Mouse (Mus musculus) MEL (cell line): ENCODE data around the gene Ppp1r18. TPM values are rescaled to one million over a fixed set of nuclear protein-coding genes. Genes with fewer than 3 reads are reported as not detected.
"Not testable (repeated sequence)": the region's sequence is repeated elsewhere in the genome, so short reads cannot be mapped to it uniquely, and the experiment has no call there.

Experiments
- DNase-seq: peaks from one replicate; pipeline ENCODE4 v3.0.0; 2011; ENCODE audit warnings: low read depth, low spot score
- H3K27ac ChIP-seq: 2 replicates; pipeline ENCODE4 v1.5.1; 2012; ENCODE audit warnings: low read depth, mild to moderate bottlenecking, control low read depth, low read length, moderate library complexity; ENCODE audit not compliant: control insufficient read depth
- H3K27me3 ChIP-seq, 2 experiments: fragments of 150-350 bp in 1 of 2; sonication (generic) in 1 of 2; 2 replicates each; pipeline ENCODE4 v1.6.1; 2012; ENCODE audit warnings: low read length in 2 of 2, mild to moderate bottlenecking in 2 of 2, improper control_type of control experiment in 1 of 2, moderate library complexity in 1 of 2; ENCODE audit not compliant: insufficient read depth in 2 of 2, control insufficient read depth in 1 of 2
- H3K36me3 ChIP-seq, 2 experiments: 2 replicates each; pipeline ENCODE4 v1.6.1; 2012 to 2014; ENCODE audit warnings: low read length in 2 of 2, improper control_type of control experiment in 1 of 2, inconsistent platforms in 1 of 2, mild to moderate bottlenecking in 1 of 2; ENCODE audit not compliant: insufficient read depth in 2 of 2, control insufficient read depth in 1 of 2
- H3K4me1 ChIP-seq, 2 experiments: fragments of 150-350 bp in 1 of 2; sonication (generic) in 1 of 2; 2 replicates each; pipeline ENCODE4 v1.6.1; 2012; ENCODE audit warnings: low read length in 2 of 2, improper control_type of control experiment in 1 of 2, mild to moderate bottlenecking in 1 of 2; ENCODE audit not compliant: insufficient read depth in 2 of 2, control insufficient read depth in 1 of 2
- H3K4me3 ChIP-seq, 2 experiments: fragments of 150-350 bp in 1 of 2; sonication (generic) in 1 of 2; 2 replicates each; pipeline ENCODE4 v1.5.1; 2012; ENCODE audit warnings: low read depth in 2 of 2, low read length in 2 of 2, mild to moderate bottlenecking in 2 of 2, moderate library complexity in 2 of 2, control low read depth in 1 of 2, improper control_type of control experiment in 1 of 2; ENCODE audit not compliant: control insufficient read depth in 1 of 2, insufficient read depth in 1 of 2
- H3K79me2 ChIP-seq: 2 replicates; pipeline ENCODE4 v1.6.1; 2012; ENCODE audit warnings: mild to moderate bottlenecking, low read length, moderate library complexity; ENCODE audit not compliant: control insufficient read depth, poor library complexity, insufficient read depth
- H3K9ac ChIP-seq: 2 replicates; pipeline ENCODE4 v1.6.1; 2012; ENCODE audit warnings: low read depth, mild to moderate bottlenecking, control low read depth, low read length, moderate library complexity; ENCODE audit not compliant: control insufficient read depth, poor library complexity, severe bottlenecking
- H3K9me3 ChIP-seq: fragments of 150-350 bp; sonication (generic); replicated peaks from 2 replicates; pipeline ENCODE4 v1.6.1; 2012; ENCODE audit warnings: mild to moderate bottlenecking, low read length, improper control_type of control experiment, moderate library complexity; ENCODE audit not compliant: insufficient read depth
- BHLHE40 ChIP-seq: IDR thresholded peaks from 2 replicates; pipeline ENCODE4 v1.6.1; 2012; ENCODE audit warnings: low read depth, mild to moderate bottlenecking, inconsistent platforms, low read length, improper control_type of control experiment, borderline replicate concordance
- CTCF ChIP-seq, 3 experiments: IDR thresholded peaks in 2 of 3; conservative IDR thresholded peaks in 1 of 3; 2 replicates each; pipeline ENCODE4 v1.5.1; 2011 to 2012; ENCODE audit warnings: low read length in 3 of 3, low read depth in 2 of 3, mild to moderate bottlenecking in 2 of 3, improper control_type of control experiment in 1 of 3, inconsistent platforms in 1 of 3, mixed read lengths in 1 of 3, moderate library complexity in 1 of 3; ENCODE audit not compliant: control insufficient read depth in 1 of 3, insufficient read depth in 1 of 3, poor library complexity in 1 of 3, severe bottlenecking in 1 of 3
- EP300 ChIP-seq, 2 experiments: IDR thresholded peaks; 2 replicates each; pipeline ENCODE4 v1.6.1; 2011; ENCODE audit warnings: improper control_type of control experiment in 2 of 2, low read length in 2 of 2, low read depth in 1 of 2, mild to moderate bottlenecking in 1 of 2
- POLR2A ChIP-seq, 2 experiments: IDR thresholded peaks; 2 replicates each; pipeline ENCODE4 v1.6.1; 2011 to 2012; ENCODE audit warnings: low read length in 2 of 2, mild to moderate bottlenecking in 2 of 2, control low read depth in 1 of 2, improper control_type of control experiment in 1 of 2, low read depth in 1 of 2, moderate library complexity in 1 of 2; ENCODE audit not compliant: control insufficient read depth in 1 of 2, insufficient read depth in 1 of 2, poor library complexity in 1 of 2
- POLR2AphosphoS2 ChIP-seq: IDR thresholded peaks from 2 replicates; pipeline ENCODE4 v1.6.1; 2011; ENCODE audit warnings: low read length, improper control_type of control experiment
- RAD21 ChIP-seq: IDR thresholded peaks from 2 replicates; pipeline ENCODE4 v1.6.1; 2011; ENCODE audit warnings: mild to moderate bottlenecking, low read depth, low read length, improper control_type of control experiment
- RCOR1 ChIP-seq: IDR thresholded peaks from 2 replicates; pipeline ENCODE4 v1.6.1; 2012; ENCODE audit warnings: low read depth, mild to moderate bottlenecking, inconsistent platforms, low read length, improper control_type of control experiment
- SIN3A ChIP-seq: IDR thresholded peaks from 2 replicates; pipeline ENCODE4 v1.6.1; 2012; ENCODE audit warnings: low read length, improper control_type of control experiment, inconsistent platforms
- TBP ChIP-seq: IDR thresholded peaks from 2 replicates; pipeline ENCODE4 v1.8.0; 2011; ENCODE audit warnings: low read depth, low read length, improper control_type of control experiment
- UBTF ChIP-seq: IDR thresholded peaks from 2 replicates; pipeline ENCODE4 v1.6.1; 2012; ENCODE audit warnings: low read depth, mild to moderate bottlenecking, inconsistent platforms, low read length, improper control_type of control experiment, moderate library complexity, borderline replicate concordance; ENCODE audit not compliant: insufficient read depth
- ZC3H11A ChIP-seq: IDR thresholded peaks from 2 replicates; pipeline ENCODE4 v1.6.1; 2012; ENCODE audit warnings: low read depth, mild to moderate bottlenecking, inconsistent platforms, low read length, improper control_type of control experiment
- ZKSCAN1 ChIP-seq: IDR thresholded peaks from 2 replicates; pipeline ENCODE4 v1.6.1; 2012; ENCODE audit warnings: low read depth, mild to moderate bottlenecking, inconsistent platforms, low read length, improper control_type of control experiment, moderate library complexity
- ZMIZ1 ChIP-seq: IDR thresholded peaks from 2 replicates; pipeline ENCODE4 v1.6.1; 2012; ENCODE audit warnings: low read depth, mild to moderate bottlenecking, inconsistent platforms, low read length, improper control_type of control experiment, moderate library complexity
- polyA plus RNA-seq, 2 experiments: library from polyadenylated mRNA; stranded (reverse) in 1 of 2; unstranded in 1 of 2; fragments of >175 nt in 1 of 2; fragments of >200 nt in 1 of 2; gene quantifications; 2 replicates each; pipeline versions ENCODE4 v1.2.1 to v1.2.4; 2012; ENCODE audit warnings: low replicate concordance in 2 of 2, low read depth in 1 of 2; ENCODE audit not compliant: insufficient read length in 2 of 2, insufficient read depth in 1 of 2, missing spikeins in 1 of 2
- total RNA-seq: library from RNA; depleted of rRNA; stranded (reverse); fragments of 300-350 nt; gene quantifications from 2 replicates; pipeline ENCODE4 v1.2.3, GENCODE M21; 2012

The Ppp1r18 gene
- total and polyA plus RNA-seq, 3 experiments: 10.1 to 36.2 TPM; not detected in 1

DNA sequence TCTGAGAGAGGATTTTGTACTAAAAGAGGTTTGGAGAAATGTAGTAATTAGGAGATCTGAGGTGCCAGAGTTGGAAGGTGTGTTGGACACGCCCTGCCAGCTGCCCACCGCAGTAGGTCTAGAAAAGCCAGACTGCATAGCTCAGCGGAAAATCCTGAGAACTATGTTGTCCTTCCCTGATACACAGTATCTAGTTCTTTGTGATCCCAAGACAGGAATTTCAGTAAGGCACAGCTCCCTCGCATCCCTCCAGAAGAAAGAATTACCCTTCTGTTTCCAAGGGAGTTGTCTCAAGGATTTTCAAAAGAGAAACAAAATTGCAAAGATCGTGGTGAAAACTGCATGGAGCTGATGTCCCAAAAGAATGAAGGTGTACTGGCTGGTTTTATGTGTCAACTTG is 26.8 kb upstream of the Ppp1r18 start:
- Histone ChIP-seq H3K27ac (peak overlapping the region; percentile 85), H3K9ac (peak overlapping the region; percentile 77), H3K9me3 (no peaks in the 10 kb centered on the region), H3K4me3 (peak overlapping the region; percentile 69 to 80), H3K4me1 (peaks cover 0 to 47% of the 10 kb centered on the region in 2 experiments; a peak in 3 of 4 replicates), H3K79me2 (peaks cover 50% of the 10 kb centered on the region), H3K36me3 (peaks cover 11 to 49% of the 10 kb centered on the region in 2 experiments), H3K27me3 (no peaks in the 10 kb centered on the region)
- no peak for DNase-seq
- TF ChIP-seq ZMIZ1 (no peak), RAD21 (no peak), BHLHE40 (no peak), ZC3H11A (no peak), RCOR1 (no peak), ZKSCAN1 (no peak), EP300 (IDR thresholded peaks at IDR 0.05; ENCODE audit: low read depth in 1 of 2, low read length in 2 of 2) (no peak), POLR2AphosphoS2 (no peak), TBP (no peak), UBTF (no peak)

- not testable (repeated sequence) for H3K27me3 ChIP-seq, H3K9me3 ChIP-seq
- Histone ChIP-seq H3K79me2 (peaks cover 50% of the 10 kb centered on the region), H3K27ac (peak overlapping the region; percentile 85), H3K4me1 (peaks cover 0 to 43% of the 10 kb centered on the region in 2 experiments; a peak in 3 of 4 replicates), H3K4me3 (peak overlapping the region; percentile 69 to 80), H3K9ac (peak overlapping the region; percentile 77), H3K36me3 (peaks cover 11 to 45% of the 10 kb centered on the region in 2 experiments)
- peak; percentile 60 for DNase-seq
- TF ChIP-seq POLR2A (IDR thresholded peaks at IDR 0.05; ENCODE audit: control insufficient read depth in 1 of 2, insufficient read depth in 1 of 2, low read depth in 1 of 2, low read length in 2 of 2, poor library complexity in 1 of 2) (peak in 1 of 2 experiments; percentile 58; a peak in 2 of 4 replicates), TBP (peak; percentile 75)
These were observed 26.4 kb upstream of the Ppp1r18 start for GRCm38 (mm10) chr17:35839002-35839401.

DNA sequence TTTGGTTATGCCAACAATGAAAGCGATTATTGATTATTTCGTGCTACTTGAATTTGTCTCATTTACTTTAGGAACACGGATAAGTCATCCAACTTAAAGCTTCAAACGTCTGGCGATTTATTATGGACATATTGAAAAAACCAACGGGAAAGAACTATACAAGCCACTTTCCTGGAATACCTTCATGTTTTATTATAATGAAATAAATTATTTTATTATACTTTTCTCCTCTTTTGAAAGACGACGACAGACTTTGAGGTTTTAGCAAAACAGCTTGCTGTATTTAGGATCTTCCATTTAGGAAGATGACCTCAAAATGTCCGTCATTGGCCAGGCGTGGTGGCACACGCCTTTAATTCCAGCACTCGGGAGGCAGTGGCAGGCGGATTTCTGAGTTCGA is 24.8 kb upstream of the Ppp1r18 start:
- H3K9ac ChIP-seq: peak overlapping the region; percentile 69
- H3K36me3 ChIP-seq: peaks cover 3 to 29% of the 10 kb centered on the region in 2 experiments; a peak in 3 of 4 replicates
- TF ChIP-seq CTCF (IDR thresholded peaks at IDR 0.05 in 2 of 3, conservative IDR thresholded peaks at IDR 0.05 in 1 of 3; ENCODE audit: control insufficient read depth in 1 of 3, insufficient read depth in 1 of 3, low read depth in 2 of 3, low read length in 3 of 3, poor library complexity in 1 of 3, severe bottlenecking in 1 of 3) (no peak), SIN3A (no peak)
- H3K4me3 ChIP-seq: peak overlapping the region; percentile 21 to 23
- H3K4me1 ChIP-seq: peaks cover 0 to 28% of the 10 kb centered on the region in 2 experiments; a peak in 3 of 4 replicates
- H3K27me3 ChIP-seq: no peaks in the 10 kb centered on the region
- no peak for DNase-seq
- H3K27ac ChIP-seq: peak overlapping the region; percentile 62
- H3K79me2 ChIP-seq: peaks cover 40% of the 10 kb centered on the region
- H3K9me3 ChIP-seq: no peaks in the 10 kb centered on the region
